Mouse (Mus musculus) stomach, postnatal 0 days (tissue): ENCODE measurements around the gene Nfkbil1. TPM values are rescaled to one million over a fixed set of nuclear protein-coding genes. Genes with fewer than 3 reads are reported as not detected.

Experiments used
- ATAC-seq: fragments of 200-750 bp; cut with Nextera tagmentation; 2 replicates; pipeline ENCODE4 v1.8.0; 2017; ENCODE audit not compliant: low FRiP score, low TSS enrichment
- DNase-seq: peaks from one replicate; pipeline ENCODE4 v3.0.0-alpha.2; 2016; ENCODE audit warnings: low spot score
- H3K27ac ChIP-seq: fragments of 300-500 bp; sonication (generic); replicated peaks from 2 replicates; pipeline ENCODE4 v1.5.1; 2014; ENCODE audit warnings: mild to moderate bottlenecking, control low read depth
- H3K27me3 ChIP-seq: fragments of 300-500 bp; sonication (generic); 2 replicates; pipeline ENCODE4 v1.6.1; 2014; ENCODE audit warnings: low read length; ENCODE audit not compliant: control insufficient read depth, insufficient read depth
- H3K36me3 ChIP-seq: fragments of 300-500 bp; sonication (generic); 2 replicates; pipeline ENCODE4 v1.6.1; 2014; ENCODE audit warnings: low read length, mixed read lengths; ENCODE audit not compliant: control insufficient read depth, insufficient read depth
- H3K4me1 ChIP-seq: fragments of 300-500 bp; sonication (generic); replicated peaks from 2 replicates; pipeline ENCODE4 v1.6.1; 2014; ENCODE audit warnings: antibody characterized with exemption; ENCODE audit not compliant: control insufficient read depth, insufficient read depth
- H3K4me2 ChIP-seq: fragments of 300-500 bp; sonication (generic); replicated peaks from 2 replicates; pipeline ENCODE4 v1.6.1; 2014; ENCODE audit warnings: low read depth, mild to moderate bottlenecking, control low read depth, moderate library complexity
- H3K4me3 ChIP-seq: fragments of 300-500 bp; sonication (generic); 2 replicates; pipeline ENCODE4 v1.5.1; 2014; ENCODE audit warnings: low read depth, low read length, control low read depth
- H3K9ac ChIP-seq: fragments of 300-500 bp; sonication (generic); 2 replicates; pipeline ENCODE4 v1.6.1; 2014; ENCODE audit warnings: mild to moderate bottlenecking, low read length, control low read depth, mixed read lengths
- H3K9me3 ChIP-seq: fragments of 300-500 bp; sonication (generic); 2 replicates; pipeline ENCODE4 v1.6.1; 2016; ENCODE audit warnings: low read length; ENCODE audit not compliant: control insufficient read depth
- CTCF ChIP-seq: IDR thresholded peaks from 2 replicates; pipeline ENCODE4 v1.5.1; 2016; ENCODE audit warnings: antibody characterized with exemption, low read depth, mild to moderate bottlenecking, moderate library complexity
- EP300 ChIP-seq: optimal IDR thresholded peaks from 2 replicates; pipeline ENCODE3; 2016; ENCODE audit warnings: antibody characterized with exemption
- WGBS: fragments of 180-500 bp; shearing (Covaris S2); extraction: QIAGEN DNeasy Blood & Tissue Kit; methylation state at CpG from one replicate; pipeline ENCODE4 v1.1.7; 2014; 5-methylcytosine and 5-hydroxymethylcytosine counted together
- polyA plus RNA-seq: library from polyadenylated mRNA; unstranded; fragments of >200 nt; fragmentation: Nextera tagmentation; extraction: Ambion mirVana; gene quantifications from 2 replicates; pipeline ENCODE4 v1.2.1, GENCODE M21; 2015

Gene Nfkbil1
- polyA plus RNA-seq, 1 experiment from 2014 or later, result 7.4 TPM

- no peak; the same call in 1 of the 2 replicates for ATAC-seq
- 0 out of 2 replicates have a peak within 1 kb of the TSS, but pooled peaks have one; percentile 8 for H3K9ac ChIP-seq
- no peak within 1 kb of the TSS for H3K4me3 ChIP-seq
- WGBS, result 65% methylated on average over 28 of the region's 28 CpGs
- no peaks in the 10 kb centered on the region for H3K4me1 ChIP-seq
- no peaks in the 10 kb centered on the region for H3K27me3 ChIP-seq
- no peaks in the 10 kb centered on the region for H3K9me3 ChIP-seq
- DNase-seq, result no peak
- peak within 1 kb of the TSS; percentile 71 for H3K27ac ChIP-seq
- H3K36me3 ChIP-seq, result no peaks in the 10 kb centered on the region; the same call in 1 of the 2 replicates
- H3K4me2 ChIP-seq, result no peak within 1 kb of the TSS
- TF ChIP-seq EP300 (no peak), CTCF (no peak)
Observed at GRCm38 (mm10) chr17:35220156-35220952, 15.2 kb downstream of the Nfkbil1 start, which contains the start of gene Gm16181. Gene Gm16181, plus strand, starts transcription at chr17:35220834.

- Histone ChIP-seq H3K4me3 (no peak overlapping the region), H3K36me3 (no peaks in the 10 kb centered on the region), H3K27ac (no peak overlapping the region), H3K27me3 (no peaks in the 10 kb centered on the region), H3K4me2 (no peak overlapping the region), H3K9me3 (no peaks in the 10 kb centered on the region), H3K9ac (no peak overlapping the region), H3K4me1 (no peaks in the 10 kb centered on the region)
- WGBS, result 62% methylated on average over 6 of the region's 6 CpGs
- TF ChIP-seq EP300 (no peak), CTCF (no peak)
- ATAC-seq (no peak), DNase-seq (no peak)
Observed at GRCm38 (mm10) chr17:35219601-35220041, 16.0 kb downstream of the Nfkbil1 start.

GRCm38 (mm10) chr17:35218516-35219193 lies 16.9 kb downstream of the Nfkbil1 start:
- no peaks in the 10 kb centered on the region for H3K36me3 ChIP-seq
- no peak overlapping the region for H3K27ac ChIP-seq
- H3K4me3 ChIP-seq, result no peak overlapping the region
- WGBS, result 77% methylated on average over 18 of the region's 18 CpGs
- H3K27me3 ChIP-seq, result no peaks in the 10 kb centered on the region
- H3K9me3 ChIP-seq, result no peaks in the 10 kb centered on the region
- H3K4me1 ChIP-seq, result no peaks in the 10 kb centered on the region
- TF ChIP-seq CTCF (no peak), EP300 (no peak)
- no peak; the same call in 1 of the 2 replicates for ATAC-seq
- H3K4me2 ChIP-seq, result no peak overlapping the region
- DNase-seq, result no peak
- no peak overlapping the region for H3K9ac ChIP-seq

- Histone ChIP-seq H3K4me2 (no peak overlapping the region), H3K4me1 (no peaks in the 10 kb centered on the region), H3K27ac (no peak overlapping the region), H3K36me3 (no peaks in the 10 kb centered on the region), H3K27me3 (no peaks in the 10 kb centered on the region), H3K9me3 (no peaks in the 10 kb centered on the region), H3K4me3 (no peak overlapping the region), H3K9ac (no peak overlapping the region)
- ATAC-seq, result no peak
- DNase-seq, result no peak
- TF ChIP-seq CTCF (no peak), EP300 (no peak)
- WGBS, result 90% methylated on average over 5 of the region's 5 CpGs
Observed at GRCm38 (mm10) chr17:35213071-35213470, 22.5 kb downstream of the Nfkbil1 start.

- H3K4me2 ChIP-seq, result no peak overlapping the region
- no peaks in the 10 kb centered on the region for H3K36me3 ChIP-seq
- ATAC-seq (peak; percentile 88), DNase-seq (no peak)
- H3K4me1 ChIP-seq, result no peaks in the 10 kb centered on the region
- WGBS, result 40% methylated on average over 3 of the region's 3 CpGs
- H3K4me3 ChIP-seq, result no peak overlapping the region
- H3K9ac ChIP-seq, result no peak overlapping the region
- H3K27ac ChIP-seq, result peak overlapping the region; percentile 66
- no peak for TF ChIP-seq CTCF
- no peak for TF ChIP-seq EP300
- H3K27me3 ChIP-seq, result no peaks in the 10 kb centered on the region
- H3K9me3 ChIP-seq, result no peaks in the 10 kb centered on the region
Observed at GRCm38 (mm10) chr17:35210593-35210992, 25.0 kb downstream of the Nfkbil1 start.
